Mouse (Mus musculus) brain, embryonic 14.5 days (tissue): ENCODE measurements around the gene Flrt3. TPM values are rescaled to one million over a fixed set of nuclear protein-coding genes. Genes with fewer than 3 reads are reported as not detected.

Source experiments
- DNase-seq: peaks from one replicate; pipeline ENCODE4 v3.0.0-alpha.2; 2011; ENCODE audit warnings: low read depth
- CTCF ChIP-seq: fragments of 200-500 bp; IDR thresholded peaks from 2 replicates; pipeline ENCODE4 v1.5.1; 2012; ENCODE audit warnings: inconsistent platforms, mild to moderate bottlenecking, moderate library complexity, borderline replicate concordance; ENCODE audit not compliant: insufficient read depth, insufficient read length; ENCODE audit errors: extremely low read depth
- POLR2A ChIP-seq: fragments of 200-500 bp; IDR thresholded peaks from 2 replicates; pipeline ENCODE4 v1.6.1; 2012; ENCODE audit warnings: mild to moderate bottlenecking, inconsistent platforms, borderline replicate concordance; ENCODE audit not compliant: poor library complexity, insufficient read depth, insufficient read length, severe bottlenecking; ENCODE audit errors: extremely low read depth
- polyA plus RNA-seq: library from polyadenylated mRNA; depleted of rRNA; stranded (reverse); fragments of >200 nt; gene quantifications from 2 replicates; pipeline ENCODE4 v1.2.3, GENCODE M21; 2012; rRNA removed

Gene Flrt3
- polyA plus RNA-seq = 13.9 and 18.1 TPM in 2 replicates

DNA sequence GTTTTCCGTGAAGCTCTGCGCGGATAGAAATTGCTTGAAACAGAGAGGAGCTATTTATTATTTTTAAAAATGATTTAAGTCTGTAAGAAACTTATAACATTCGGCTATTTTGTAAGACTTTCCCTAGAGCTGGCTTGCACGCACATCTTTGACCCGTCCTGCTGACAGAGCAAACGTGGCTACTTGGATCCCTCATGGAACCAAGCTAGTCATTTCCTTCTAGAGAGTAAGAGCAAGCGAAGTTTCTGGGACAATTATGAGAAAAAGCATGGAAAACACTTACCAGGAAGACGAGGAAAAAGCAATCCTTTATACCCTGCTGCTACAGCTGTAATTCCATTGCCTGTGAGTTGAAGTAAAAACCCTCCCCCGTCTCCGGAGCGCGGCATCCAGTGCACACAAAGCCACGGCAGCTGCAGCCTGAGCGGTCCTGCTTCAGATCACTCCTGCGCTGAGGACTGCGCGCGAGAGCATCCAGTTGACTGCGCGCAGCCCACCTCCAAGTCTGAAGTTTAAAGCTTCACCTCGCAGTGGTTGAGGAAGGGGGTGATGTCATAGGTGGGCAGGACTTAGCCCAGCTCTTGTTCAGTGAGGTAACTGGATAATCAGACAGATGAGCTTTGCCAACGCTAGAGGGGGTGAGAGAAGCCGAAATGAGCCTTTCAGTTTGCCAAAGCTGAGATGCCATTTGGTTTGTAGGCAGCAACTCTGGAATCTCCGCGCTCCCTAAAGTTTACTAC is at the start of gene Flrt3:
Flrt3 (minus strand) TSS at position 507 of the 740 bp plus-strand sequence.
- DNase-seq = peak; percentile 99
- TF ChIP-seq CTCF = peak; percentile 89
- peak; percentile 71; the same call in 1 of the 2 replicates for TF ChIP-seq POLR2A

GRCm38 (mm10) chr2:140717407-140717806 is 46.1 kb upstream of the Flrt3 start:
- TF ChIP-seq CTCF = no peak
- no peak for TF ChIP-seq POLR2A
- no peak for DNase-seq

DNA sequence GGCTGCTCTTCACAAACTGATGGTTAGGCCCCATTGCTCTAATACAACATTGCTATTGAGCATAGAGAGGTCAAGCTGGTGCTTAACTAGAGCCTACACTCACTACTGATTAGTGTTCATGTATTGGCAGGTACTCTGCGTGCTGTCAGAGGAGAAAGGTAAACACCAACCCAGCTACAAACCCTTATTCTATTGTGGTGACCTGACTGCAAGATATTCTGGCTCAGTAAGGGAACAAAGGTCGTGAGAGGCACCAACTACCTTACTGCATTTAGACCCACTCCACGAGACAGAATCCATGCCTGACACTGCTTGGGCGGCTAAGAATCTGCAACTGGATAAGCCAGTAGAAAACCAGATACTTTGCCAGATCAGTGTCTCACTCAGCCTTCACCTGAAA is 44.6 kb upstream of the Flrt3 start:
- DNase-seq = no peak
- TF ChIP-seq CTCF = no peak
- TF ChIP-seq POLR2A = no peak

DNA sequence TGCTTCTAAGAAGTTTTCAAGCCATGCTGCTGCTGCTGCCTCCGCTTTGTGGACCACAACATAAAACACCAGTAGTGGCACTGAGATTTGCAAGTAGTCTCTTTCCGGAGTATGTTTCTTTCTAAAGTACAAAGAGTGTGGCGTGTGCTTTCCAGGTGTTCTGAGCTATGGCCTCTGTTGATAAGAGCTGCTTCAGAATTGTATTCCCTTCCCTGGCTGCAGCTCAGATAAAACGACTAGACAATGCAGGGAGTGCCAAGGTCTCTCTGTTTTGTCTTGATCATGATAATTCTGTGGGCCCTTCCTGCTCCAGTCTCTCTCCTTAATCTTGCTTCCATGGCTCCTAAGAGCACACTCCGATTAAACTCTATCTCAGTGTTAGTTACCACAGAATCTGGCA is 36.3 kb upstream of the Flrt3 start:
- no peak for TF ChIP-seq CTCF
- no peak for TF ChIP-seq POLR2A
- no peak for DNase-seq

- peak; percentile 81 for DNase-seq
Observed at GRCm38 (mm10) chr2:140705278-140705677, 34.0 kb upstream of the Flrt3 start.

DNA sequence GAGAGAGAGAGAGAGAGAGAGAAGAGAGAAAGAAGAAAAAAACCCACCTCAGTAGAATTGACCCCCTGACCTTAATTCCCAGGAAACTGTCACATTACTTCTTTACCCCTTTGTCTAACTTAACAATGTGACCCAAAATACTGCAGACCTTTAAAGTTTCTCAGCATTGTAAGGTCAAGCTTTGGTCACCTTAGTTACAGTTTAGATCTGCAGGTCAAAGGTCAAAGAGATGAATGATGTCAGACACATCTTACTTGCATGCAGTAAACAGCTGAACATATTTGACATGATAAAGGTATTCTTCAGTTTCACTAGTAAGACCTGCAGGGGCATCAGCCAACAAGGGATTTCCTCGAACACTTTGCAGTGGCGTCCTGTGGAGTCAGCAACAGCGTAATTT is 32.9 kb upstream of the Flrt3 start:
- DNase-seq = no peak
- TF ChIP-seq CTCF (no peak), POLR2A (no peak)

More at GRCm38 (mm10) chr2:140705278-140705677, 34.0 kb upstream of the Flrt3 start:
- TF ChIP-seq CTCF (no peak), POLR2A (no peak)

DNA sequence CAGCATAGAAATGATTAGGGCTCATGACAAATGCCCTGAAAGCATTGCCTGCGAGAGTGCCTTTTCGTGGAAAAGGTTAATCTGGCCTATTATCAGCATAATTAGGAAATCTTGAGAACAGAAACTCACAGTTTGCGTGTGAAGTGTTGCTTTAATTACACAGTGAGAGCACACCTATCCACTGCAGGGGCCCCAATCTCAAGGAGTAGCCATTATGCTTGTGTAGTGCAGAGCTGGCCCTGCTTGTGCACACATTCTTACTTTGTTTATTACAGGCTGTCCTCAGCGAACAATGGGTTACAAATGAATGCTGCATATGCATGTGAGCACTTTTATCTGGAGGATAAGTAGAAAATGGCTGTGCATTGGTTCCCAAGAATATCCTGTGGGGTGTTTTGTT is 32.1 kb upstream of the Flrt3 start:
- DNase-seq = peak; percentile 59
- TF ChIP-seq POLR2A (no peak), CTCF (no peak)

GRCm38 (mm10) chr2:140698585-140698984 is 27.3 kb upstream of the Flrt3 start:
- peak; percentile 79 for DNase-seq
- TF ChIP-seq POLR2A (no peak), CTCF (no peak)

DNA sequence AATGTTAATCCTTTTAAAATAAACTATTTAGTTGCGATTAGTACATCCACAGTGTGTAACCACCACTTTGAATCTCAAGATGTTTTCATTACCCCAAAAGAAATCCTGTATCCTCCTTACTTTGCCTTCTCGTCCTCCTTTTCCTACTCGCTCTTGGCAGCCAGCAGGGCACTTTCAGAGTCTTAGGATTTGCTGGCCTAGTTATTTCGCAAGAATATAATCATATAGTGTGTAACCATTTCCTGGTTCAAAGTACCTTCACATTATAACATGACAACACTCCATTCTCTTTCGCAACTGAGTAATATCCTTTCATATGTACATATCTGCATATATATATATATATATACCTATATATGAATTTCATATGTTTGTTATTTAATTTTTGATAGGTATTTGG is 22.6 kb upstream of the Flrt3 start:
- TF ChIP-seq CTCF = no peak
- no peak for TF ChIP-seq POLR2A

DNA sequence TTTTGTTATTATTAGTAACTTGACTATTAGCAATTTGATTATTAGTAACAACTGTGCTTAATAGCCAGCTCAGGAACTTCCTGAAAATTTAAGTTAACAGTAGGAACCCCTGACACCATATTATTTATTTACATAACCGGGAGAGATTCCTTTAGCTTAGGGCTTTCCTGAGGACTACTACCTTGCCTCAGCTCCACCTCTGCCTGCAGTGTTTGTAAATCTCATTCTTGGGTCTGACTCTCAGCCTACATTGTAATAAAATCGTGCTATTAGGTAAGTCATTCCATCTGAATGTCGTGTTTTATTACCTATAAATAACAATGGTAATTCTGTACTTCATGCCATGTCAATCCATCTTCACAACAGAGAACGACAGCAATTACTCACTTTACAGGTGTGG is 21.2 kb upstream of the Flrt3 start:
- no peak for DNase-seq
- no peak for TF ChIP-seq CTCF
- TF ChIP-seq POLR2A = no peak

More for the DNA sequence above, 22.6 kb upstream of the Flrt3 start:
- no peak for DNase-seq

GRCm38 (mm10) chr2:140691403-140691802 is 20.1 kb upstream of the Flrt3 start:
- no peak for DNase-seq
- TF ChIP-seq POLR2A = no peak
- TF ChIP-seq CTCF = no peak

DNA sequence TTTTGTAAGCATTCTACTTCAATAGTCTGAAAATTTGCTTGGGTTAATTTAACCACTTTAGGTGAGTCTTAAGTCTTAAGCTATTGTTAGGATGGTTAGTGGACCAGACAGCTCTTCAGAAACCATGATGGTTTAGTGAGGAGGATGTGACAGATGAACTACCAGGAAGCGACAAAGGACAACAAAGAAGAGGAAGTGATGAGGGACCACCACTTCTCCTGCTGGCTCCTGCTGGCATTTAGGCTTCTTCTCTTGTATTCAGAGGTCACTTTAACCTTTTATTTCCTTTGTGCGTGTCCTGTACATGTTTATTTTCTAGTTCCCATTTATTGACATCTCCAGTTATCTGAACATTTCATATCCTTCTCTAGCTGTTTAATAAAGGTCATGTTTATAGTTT is 19.6 kb upstream of the Flrt3 start:
- no peak for TF ChIP-seq CTCF
- TF ChIP-seq POLR2A = no peak
- DNase-seq = no peak

DNA sequence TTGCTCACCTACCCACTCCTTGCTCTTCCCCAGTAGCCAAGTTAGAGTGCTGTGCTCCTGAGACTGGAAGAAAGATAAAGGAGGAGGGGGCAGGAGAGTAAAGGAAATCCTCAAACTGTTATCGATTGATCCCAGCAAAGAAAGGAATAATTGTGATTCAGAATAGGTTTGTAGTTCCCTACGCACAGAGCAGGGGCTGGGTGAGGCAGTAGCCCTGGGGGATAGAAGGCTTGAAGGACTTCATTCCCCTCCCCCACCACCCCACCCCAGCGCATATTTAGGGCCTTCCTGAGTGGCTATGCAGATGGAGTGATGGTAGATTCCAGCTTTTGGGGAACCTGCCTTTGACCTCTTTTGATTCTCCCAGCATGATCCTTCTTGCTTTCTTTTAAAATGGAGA is 5.5 kb upstream of the Flrt3 start:
- TF ChIP-seq CTCF = no peak
- TF ChIP-seq POLR2A = no peak
- no peak for DNase-seq
